Mouse (Mus musculus) lung, adult 2 months (tissue): ENCODE measurements around the gene Rapgef3.

Source experiments
- CTCF ChIP-seq: fragments of 200-500 bp; IDR thresholded peaks from 2 replicates; pipeline ENCODE4 v1.5.1; 2011; ENCODE audit warnings: mild to moderate bottlenecking, low read length, control low read depth; ENCODE audit not compliant: insufficient read depth
- POLR2A ChIP-seq: fragments of 200-500 bp; IDR thresholded peaks from 2 replicates; pipeline ENCODE4 v1.6.1; 2011; ENCODE audit warnings: low read depth, mild to moderate bottlenecking, control low read depth, low read length, borderline replicate concordance; ENCODE audit errors: extremely low read depth

DNA sequence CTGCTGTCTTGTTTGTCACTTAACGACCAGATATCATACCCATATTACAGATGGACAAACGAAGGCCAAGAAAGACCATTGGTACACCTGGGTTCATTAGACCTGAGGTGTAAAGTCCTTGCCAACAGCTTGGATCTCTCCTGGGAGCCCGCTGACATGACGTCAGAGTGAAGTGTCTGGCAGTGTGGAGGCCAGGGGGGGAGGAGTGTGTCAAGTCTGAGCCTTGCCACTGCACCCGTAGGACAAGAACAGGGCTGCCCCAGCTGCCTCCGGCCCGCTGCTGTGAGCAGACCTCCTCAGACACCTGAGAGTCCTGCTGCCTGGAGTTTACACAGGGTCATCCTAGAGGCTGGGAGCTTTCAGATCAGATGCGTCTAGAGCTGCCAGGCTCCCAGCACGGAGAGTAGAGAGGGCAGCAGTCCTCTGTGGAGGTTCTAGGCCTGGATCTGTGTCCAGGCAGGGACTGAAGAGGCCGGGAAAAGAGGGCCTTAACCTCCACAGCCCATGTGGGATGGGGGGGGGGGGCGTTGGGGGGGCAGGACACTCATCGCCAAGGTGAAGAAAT lies 23.7 kb downstream of the Rapgef3 start:
- TF ChIP-seq POLR2A (no peak), CTCF (no peak)
